Mouse (Mus musculus) kidney, adult 9 months (tissue): ENCODE measurements around the gene Olfr1056.
"Not testable (repeated sequence)": the region's sequence is repeated elsewhere in the genome, so short reads cannot be mapped to it uniquely, and the experiment has no call there.

ENCODE experiments used
- DNase-seq: peaks from one replicate; pipeline ENCODE4 v3.0.0; 2022

Gene Olfr1056

GRCm38 (mm10) chr2:86362369-86362768 lies at the start of gene Olfr1056:
Olfr1056 (minus strand) TSS chr2:86362469.
- no peak for DNase-seq

GRCm38 (mm10) chr2:86395114-86395513 lies 32.8 kb upstream of the Olfr1056 start:
- DNase-seq, result no peak

- DNase-seq, result not testable (repeated sequence)
Observed at GRCm38 (mm10) chr2:86388461-86388860, 26.2 kb upstream of the Olfr1056 start, which contains the start of gene Olfr1058. Olfr1058 (minus strand) TSS chr2:86388561.

- no peak for DNase-seq
Observed at GRCm38 (mm10) chr2:86378293-86378692, 16.0 kb upstream of the Olfr1056 start, which contains the start of gene Olfr1057. Olfr1057 (minus strand) TSS chr2:86378393.

GRCm38 (mm10) chr2:86366342-86366741 lies 4.1 kb upstream of the Olfr1056 start:
- not testable (repeated sequence) for DNase-seq

- DNase-seq, result not testable (repeated sequence)
Observed at GRCm38 (mm10) chr2:86351751-86352150, 10.5 kb downstream of the Olfr1056 start.

- DNase-seq, result no peak
Observed at GRCm38 (mm10) chr2:86350184-86350583, 12.1 kb downstream of the Olfr1056 start, which contains the start of gene Olfr1055. Olfr1055 (minus strand) TSS chr2:86350284.

GRCm38 (mm10) chr2:86335333-86335732 lies 26.9 kb downstream of the Olfr1056 start, which contains the start of gene Olfr1054:
Olfr1054 (minus strand) TSS chr2:86335433.
- DNase-seq, result no peak

GRCm38 (mm10) chr2:86315184-86315583 lies 47.1 kb downstream of the Olfr1056 start, which contains the start of gene Olfr1053:
Olfr1053 (minus strand) TSS chr2:86315284.
- no peak for DNase-seq
